Mouse (Mus musculus) spleen, adult 2 months (tissue): ENCODE measurements at regions not wholly inside any gene's neighbourhood (a gene's known extent, or its start where the extent isn't known, plus 50 kb on each side); places are given as distances from the start of the nearest gene placed in this dataset.

Experiments
- CTCF ChIP-seq: fragments of 200-500 bp; IDR thresholded peaks from 2 replicates; pipeline ENCODE4 v1.5.1; 2011; ENCODE audit warnings: mild to moderate bottlenecking, inconsistent platforms; ENCODE audit not compliant: insufficient read depth, insufficient read length, insufficient replicate concordance; ENCODE audit errors: extremely low read depth
- POLR2A ChIP-seq: fragments of 200-500 bp; IDR thresholded peaks from 2 replicates; pipeline ENCODE4 v1.6.1; 2011; ENCODE audit warnings: low read depth, low read length, inconsistent platforms

DNA sequence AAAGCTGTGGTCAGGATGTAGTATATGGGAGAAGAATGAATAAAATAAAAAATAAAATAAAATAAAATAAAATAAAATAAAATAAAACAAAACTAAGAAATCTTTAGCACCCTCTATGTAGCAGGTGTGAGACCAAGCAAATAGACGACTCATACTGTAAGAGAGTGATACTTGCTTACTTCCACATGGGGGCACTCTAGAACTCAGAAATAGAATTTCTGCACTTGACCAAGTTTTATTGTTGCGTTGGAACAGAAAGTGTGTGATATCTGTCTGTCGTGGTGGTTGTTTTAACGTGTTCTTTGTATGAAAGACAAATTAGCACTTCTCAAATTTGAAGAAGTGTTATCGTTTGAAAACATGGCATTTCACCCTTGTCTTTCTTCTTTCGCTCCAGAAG lies 125.4 kb downstream of the Dthd1 start:
- TF ChIP-seq CTCF (no peak), POLR2A (no peak)
